Mouse (Mus musculus) left cerebral cortex, adult 8-10 months (tissue): ENCODE measurements at regions not wholly inside any gene's neighbourhood (a gene's known extent, or its start where the extent isn't known, plus 50 kb on each side); places are given as distances from the start of the nearest gene placed in this dataset.

Experiments used
- DNase-seq, 2 experiments: peaks; one replicate each; pipeline ENCODE4 v3.0.0; 2022; ENCODE audit warnings: low spot score in 2 of 2

DNA sequence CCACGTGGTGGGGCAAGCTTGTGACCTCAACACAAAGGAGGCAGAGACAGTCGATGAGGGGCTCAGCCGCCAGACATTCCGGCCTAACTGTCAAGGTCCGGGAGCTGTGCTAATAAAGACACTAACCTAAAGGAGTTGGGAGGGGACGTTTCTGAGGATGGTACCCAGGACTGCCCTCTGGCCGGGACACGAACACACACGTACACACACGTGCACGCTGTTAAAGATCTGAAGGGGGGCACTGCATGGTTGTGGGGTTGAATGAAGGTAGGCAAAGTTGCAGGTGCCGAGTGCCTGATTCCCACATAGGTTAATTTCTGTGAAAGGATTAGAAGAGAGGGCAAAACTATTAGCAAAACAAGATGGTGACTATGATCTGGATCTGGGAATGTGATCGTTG lies 65.4 kb upstream of the Mitf start:
- DNase-seq, result no peak

DNA sequence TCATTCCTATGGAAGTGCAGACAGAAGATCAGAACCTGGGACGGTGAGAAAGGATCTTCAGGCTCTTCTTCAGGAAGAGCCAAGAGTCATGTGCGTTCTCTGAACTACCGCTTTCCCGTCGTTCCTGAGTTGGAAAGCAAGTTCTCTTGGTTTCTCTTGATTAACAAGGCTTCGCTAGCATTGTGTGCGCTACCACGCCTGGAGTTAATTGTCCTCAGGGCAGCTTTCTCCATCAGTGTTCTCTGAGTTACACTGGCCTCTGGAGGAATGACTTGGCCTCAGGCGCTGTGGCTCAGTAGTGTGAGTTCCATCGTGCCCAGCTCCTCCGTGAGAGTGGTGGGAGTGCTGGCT lies 66.0 kb upstream of the Mitf start:
- DNase-seq, result no peak

DNA sequence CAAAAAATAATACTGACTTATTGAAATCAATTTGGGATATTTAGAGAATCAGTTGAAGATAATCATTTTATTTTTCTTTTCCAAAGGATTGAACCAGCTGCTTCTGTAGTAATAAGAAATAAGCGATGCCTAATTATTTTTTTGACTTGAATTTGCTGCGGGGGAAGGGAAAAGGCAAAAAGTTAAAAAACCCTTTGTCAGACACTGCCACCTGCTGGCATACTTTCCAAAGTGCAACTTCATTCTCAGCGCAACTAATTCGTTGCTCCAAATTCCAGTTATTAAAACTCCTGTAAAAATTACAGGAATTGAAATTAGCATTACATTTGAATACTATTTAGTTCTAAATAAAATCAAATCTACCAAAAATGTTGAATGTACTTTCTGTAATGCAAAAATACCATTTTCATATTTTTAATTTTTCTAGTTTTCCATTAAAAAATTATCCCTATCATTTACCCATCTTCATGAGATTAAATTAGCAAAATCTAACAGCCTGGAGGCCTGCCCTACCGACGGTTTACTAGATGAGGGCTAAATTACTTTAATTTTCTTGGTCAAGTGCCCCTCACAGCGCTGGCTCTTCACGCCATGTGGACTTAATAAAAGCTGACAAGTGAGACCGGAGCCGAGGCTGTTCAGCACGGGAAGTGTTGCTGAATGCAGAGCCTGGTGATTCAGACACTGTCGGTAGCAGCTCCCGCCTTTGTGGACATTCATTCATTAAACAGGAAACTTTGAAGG lies 66.6 kb upstream of the Mitf start:
- peak in 1 of 2 experiments; percentile 23 for DNase-seq

DNA sequence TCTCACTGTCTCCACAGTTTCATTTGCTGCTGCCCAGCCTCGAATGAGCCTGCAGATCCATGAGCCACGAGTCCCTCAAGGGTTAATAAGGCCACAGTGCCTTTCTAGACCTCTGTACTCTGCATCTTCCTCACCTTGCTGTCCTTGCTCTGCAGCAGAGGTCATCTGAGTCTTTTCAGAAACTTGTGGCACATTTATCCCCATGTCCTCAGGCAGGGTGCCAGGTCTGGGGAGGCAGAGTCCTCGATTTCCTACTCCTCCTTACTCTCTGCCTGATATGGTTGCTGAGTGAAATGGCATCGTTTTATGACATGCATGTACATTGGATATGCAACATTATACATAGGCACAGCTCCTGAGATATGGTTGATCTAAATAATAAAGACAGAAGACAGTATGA lies 68.0 kb upstream of the Mitf start:
- no peak for DNase-seq

DNA sequence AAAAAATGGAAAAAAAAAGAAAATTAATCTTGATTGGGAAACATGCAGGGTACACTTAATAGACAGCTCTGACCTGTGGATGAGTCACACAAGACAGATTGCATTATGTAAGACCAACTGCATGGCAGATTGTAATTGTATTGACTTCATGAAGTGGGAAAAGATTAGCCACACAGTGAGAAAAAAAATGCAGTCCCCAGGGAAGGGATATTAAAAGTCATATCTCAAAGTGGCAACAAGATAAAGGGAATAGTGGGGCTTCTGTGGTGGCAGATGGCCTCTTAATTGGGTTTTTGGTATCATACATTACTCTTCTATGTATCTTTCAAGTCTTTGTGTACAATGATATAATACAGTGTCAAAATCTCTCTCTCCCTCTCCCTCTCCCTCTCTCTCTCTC lies 76.0 kb upstream of the Mitf start:
- DNase-seq, result no peak

DNA sequence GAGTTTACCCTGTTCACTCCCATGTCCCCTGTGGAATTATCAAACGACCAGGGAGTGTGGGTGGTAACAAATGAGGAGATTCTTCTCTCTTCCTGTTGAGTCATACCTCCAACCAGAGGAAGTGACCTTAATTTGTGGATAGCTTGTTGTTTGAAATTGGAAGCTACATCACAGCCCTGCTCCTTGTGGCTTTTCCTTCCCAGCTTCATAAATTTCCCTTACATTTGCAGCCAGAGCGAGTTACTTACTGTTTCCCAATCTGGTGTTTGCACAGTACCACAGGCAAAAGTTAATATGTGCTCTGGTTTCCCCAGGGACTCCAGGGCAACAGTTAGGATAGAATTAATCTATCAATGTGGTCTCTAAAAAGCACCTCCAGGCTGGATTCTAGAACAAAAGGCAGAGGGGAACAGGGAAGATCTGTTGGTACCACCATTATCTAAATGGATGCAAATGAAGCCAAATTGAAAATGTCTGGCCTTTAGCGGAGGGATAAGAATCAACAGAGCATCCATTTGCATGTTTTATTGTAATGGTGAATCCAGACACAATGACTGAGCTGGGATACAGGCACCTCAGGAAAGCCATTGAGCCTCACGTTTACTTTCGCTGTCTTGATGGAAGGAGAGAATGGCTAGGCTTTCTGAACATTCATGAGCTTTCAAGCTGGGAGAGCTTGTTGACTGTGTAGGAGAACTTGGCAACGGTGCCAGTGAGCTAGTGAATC lies 88.5 kb upstream of the Mitf start:
- no peak for DNase-seq

DNA sequence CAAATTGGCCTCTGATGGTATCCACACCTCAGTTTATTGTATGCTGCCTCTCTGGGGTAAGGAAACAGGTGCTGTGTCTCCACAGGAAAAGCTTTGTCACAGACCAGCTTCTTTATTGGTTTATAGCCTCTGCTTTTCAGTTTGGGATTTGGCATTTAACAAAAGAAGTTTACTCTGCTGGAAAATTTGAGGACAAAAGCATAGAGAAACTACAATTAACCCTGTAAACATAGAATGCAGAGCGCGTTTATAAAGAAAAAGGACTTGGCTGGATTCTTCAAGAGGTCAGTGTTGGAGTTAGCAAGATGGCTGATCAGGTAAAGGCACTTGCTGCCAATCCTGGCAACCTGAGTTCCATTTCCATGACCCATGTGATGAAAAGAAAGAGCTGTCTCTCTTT lies 90.1 kb upstream of the Frmd4b start:
- no peak for DNase-seq

DNA sequence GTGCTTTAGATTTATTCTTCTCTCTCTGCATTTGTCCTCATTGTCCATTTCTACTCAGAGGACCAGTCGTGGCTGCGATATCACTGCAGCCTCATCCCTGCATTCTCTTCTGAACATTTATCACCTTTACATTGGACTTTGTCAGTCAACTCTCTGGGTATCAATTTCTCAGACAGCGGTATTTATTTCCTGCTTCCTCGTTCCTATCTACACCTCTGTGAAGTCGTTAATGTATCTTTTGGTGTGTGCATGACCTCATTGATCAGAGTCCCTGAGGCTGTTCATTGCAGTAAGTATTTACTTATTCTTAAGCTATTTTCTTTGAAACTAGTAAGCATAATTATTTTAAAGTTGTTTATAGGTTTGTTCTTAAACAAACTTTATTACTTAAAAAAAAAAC lies 87.0 kb upstream of the Frmd4b start:
- no peak for DNase-seq

DNA sequence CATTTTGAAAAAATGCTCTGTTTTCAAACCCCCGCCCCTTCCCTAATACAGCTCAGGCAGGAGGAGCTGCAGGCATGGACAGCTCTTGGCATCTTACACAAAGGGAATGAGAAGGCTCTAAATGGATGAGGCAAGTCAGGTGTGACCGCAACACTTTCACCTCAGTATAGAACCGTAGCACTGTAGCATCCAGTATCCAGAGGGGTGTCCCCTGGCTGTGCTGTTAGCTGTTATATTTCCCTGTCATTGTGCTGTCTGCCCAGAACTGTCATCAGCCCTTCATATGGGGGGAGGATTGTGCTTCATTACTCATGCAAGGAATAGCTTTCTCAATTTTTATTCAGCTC lies 82.4 kb upstream of the Frmd4b start:
- no peak for DNase-seq

DNA sequence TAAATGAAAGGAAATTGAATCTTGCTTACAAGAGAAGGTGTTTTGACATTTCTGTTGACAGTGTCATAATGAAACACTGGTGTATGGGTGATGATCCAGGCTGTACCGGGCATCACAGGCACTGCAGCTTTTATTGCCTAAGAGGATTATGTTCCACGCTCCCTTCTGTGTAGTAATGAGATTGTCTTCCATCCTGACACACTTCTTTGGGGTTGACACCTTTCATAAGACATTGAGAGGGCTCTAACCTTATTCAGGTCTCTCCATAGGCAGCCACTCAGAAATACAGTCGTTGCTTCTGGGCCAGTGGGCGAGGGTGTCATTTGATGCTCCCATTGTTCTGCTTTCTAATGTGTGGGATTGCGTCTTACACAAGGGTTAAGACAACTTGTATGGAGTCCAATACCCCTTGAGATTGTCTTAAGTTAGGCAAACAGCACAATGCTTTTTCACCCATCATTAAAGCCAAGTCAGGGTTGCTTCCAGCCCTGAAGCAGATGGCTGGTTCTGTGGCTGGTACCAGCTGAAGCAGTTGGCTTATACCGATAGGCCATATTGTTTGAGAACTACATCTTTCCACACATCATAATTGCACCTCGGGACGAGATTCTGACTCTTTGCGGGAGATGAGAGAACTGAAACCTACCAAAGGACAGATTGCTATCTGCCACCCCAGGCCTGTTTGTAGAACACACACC lies 81.9 kb upstream of the Frmd4b start:
- DNase-seq, result no peak

DNA sequence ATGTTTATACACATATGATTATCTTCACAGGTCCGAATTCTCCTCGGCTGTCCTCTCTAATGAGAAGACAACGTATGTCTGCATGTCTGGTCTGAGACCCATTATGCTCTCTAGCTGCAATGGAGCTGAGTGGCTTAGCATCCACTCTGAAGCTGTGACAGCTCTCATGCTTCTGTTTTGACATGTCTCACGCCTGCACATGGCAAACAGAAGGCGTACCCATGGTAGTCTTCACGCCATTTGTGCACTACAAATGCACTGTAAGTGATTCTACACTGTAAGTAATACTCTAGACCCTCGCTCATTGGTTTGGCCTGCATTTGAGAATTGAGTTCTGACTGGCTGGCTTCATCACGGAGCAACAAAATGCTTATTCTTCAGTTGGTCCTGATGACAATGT lies 75.9 kb upstream of the Frmd4b start:
- DNase-seq, result no peak

DNA sequence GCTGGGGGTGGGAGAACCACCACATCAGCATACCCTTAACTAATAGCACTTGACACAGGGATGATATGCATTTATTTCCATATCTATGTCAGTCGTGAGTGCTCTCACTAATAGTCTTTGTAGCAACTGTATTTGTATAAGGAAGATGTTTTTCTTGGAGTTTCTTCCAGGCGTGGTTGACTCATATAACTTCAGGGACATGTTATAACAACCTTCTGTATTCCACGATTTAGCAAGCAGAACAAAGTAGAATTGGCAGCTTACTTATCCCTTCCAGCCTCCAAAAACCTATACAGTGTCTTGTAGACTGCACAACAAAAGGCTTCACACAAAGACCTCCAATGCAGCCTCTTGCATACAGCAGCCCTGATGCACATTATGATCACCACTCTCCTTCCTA lies 73.8 kb upstream of the Frmd4b start:
- no peak for DNase-seq

DNA sequence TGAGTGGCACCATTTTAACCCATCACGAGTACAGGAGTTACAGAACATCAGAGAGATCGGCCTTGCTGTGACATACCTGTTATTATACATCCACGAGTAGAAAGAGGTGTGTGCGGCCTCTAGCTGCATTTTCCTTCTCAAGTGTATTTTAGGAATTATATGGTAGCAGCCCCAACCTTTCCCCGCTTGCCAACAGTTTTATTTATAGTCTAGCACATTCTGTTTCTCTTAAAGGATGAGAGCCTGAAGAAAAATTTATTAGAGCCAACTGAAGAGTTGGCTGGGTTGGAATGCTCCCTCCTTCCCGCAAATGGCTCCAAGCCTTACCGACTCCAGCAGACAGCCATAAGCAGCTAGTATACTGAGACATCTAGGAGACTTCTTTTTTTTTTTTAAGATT lies 67.0 kb upstream of the Frmd4b start:
- DNase-seq, result no peak

DNA sequence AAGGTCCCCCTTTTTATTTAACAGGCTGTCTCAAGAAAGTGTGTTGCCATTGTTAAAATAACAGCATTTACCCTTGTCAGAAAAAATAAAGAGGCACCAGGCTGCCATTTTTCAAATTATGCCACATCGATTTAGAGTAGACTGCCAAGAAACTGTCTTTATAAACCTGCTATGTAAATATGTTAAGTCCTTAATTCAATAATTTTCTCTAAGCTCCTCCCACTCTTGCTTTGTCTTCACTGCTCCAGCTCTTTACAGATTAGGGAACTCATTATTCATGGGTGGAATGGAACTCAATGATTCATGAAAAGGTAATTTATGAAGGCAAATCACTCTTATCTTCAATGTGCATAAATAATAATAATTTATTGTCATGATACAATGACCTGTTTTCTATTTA lies 64.9 kb upstream of the Frmd4b start:
- no peak for DNase-seq

DNA sequence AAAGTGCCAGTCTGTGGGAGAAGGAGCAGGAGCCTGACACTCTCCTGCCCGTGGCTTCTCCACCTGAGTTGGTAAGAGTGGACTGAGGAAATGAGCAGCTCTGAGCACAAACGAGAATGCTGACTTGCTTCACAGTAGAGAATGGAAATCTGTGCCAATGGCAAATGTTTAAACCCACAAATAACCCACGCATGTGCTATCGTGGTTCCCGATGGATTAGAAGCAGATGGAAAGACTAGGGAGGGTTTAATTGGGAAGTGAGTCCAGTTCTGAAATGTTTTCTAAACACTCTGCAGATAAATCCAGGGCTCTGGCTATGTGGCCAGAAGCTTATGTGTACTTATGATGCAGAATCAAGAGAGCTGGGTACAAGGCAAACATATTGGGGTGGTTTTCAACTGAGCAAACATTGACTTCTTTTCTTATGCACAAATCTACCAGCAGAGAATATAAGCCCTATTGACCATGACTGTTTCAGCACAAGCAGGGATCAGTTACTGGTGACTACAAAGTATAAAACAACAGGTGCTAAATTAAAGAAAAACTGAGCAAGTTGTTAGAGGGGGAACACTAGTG lies 57.9 kb upstream of the Frmd4b start:
- DNase-seq, result no peak

DNA sequence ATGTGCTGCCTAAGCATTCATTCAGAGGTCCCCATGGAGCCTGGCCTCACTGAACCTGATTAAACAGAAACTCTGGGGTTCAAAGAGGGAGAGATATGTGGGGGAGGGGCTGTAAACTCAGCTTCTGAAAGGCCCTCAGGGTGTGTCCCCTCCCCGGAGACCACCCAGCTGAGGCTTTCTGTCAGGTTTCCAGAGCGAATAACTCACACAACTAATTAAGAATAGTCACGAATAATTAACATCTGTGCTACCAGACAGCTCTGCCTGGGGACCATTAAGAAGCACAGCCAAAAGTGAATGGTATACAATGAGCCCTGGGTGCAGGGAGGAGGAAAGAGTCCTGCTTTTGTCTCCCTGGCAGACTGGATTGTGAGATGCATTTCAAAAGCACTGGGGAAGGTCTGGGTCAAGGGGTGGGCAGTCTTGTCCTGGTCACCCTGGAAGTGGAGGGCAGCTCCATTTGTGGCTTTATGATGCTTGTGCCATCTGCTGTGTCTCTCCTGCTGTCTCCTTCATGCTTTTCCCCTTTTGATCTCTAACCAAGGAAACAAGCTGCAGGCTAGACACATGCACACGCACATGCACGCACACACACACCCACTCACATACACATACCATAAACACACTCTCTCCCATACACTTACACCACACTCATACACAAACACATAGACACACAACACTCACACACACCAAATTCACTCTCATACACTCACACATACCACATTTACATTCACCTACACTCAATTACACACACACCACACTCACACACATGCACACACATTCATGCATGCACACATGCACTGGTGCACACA lies 49.7 kb upstream of the Frmd4b start:
- DNase-seq, result no peak
